ENCODE assay signal across 9 mouse cellular contexts in genomic region chr9:98973561-98973960, GRCm38 (mm10). TPM values are rescaled to one million over a fixed set of nuclear protein-coding genes. Genes with fewer than 3 reads are reported as not detected.
A peak's percentile ranks its signal among the peaks of the same experiment; 100 is the strongest.
DNase-seq lines count a peak whose midpoint lies in the region; ATAC-seq and TF ChIP-seq lines count a peak whose summit lies in the region.
"Had no signal": no experiment of that assay in that cellular context is flagged by ENCODE, and none has a peak within 500 bp of the region (broad histone marks: within the 10 kb centered on the region; RNA-seq: fewer than 3 reads in every experiment).

No protein-coding gene starts in this region.

- H3K27ac ChIP-seq in layer of hippocampus, adult 2 months = no peak overlapping the region
- no peak overlapping the region for H3K27ac ChIP-seq in forebrain, embryonic 14.5 days (ENCODE audit: low read depth, low read length)
- H3K27ac ChIP-seq in limb, embryonic 14.5 days (replicated peaks; ENCODE audit: low read depth, low read length) = no peak overlapping the region
- H3K27ac ChIP-seq in neural tube, embryonic 14.5 days (ENCODE audit: low read depth, low read length) = no peak overlapping the region

- DNase-seq in layer of hippocampus, adult 2 months (ENCODE audit: low spot score in 2 of 2) = no peak
- no peak for DNase-seq in layer of hippocampus, adult 18-20 months (ENCODE audit: low spot score in 2 of 2)
- DNase-seq in forebrain, embryonic 14.5 days (ENCODE audit: low spot score) = no peak
- DNase-seq in limb, embryonic 14.5 days (ENCODE audit: low spot score) = no peak
- DNase-seq in right cerebral cortex, adult 18-20 months = no peak
- DNase-seq in cerebellum, postnatal 4 days (ENCODE audit: low spot score in 2 of 2) = no peak
- no peak for DNase-seq in urinary bladder, postnatal 25 days (ENCODE audit: low spot score)

- H3K9ac ChIP-seq in forebrain, embryonic 14.5 days (ENCODE audit: low read length) = no peak overlapping the region
- H3K9ac ChIP-seq in limb, embryonic 14.5 days (ENCODE audit: low read depth, low read length, severe bottlenecking) = no peak overlapping the region; the same call in 1 of the 2 replicates
- no peak overlapping the region for H3K9ac ChIP-seq in neural tube, embryonic 14.5 days (replicated peaks; ENCODE audit: low read depth, low read length)

- H3K36me3 ChIP-seq in forebrain, embryonic 14.5 days (ENCODE audit: control insufficient read depth, insufficient read depth, low read length) = no peaks in the 10 kb centered on the region
- H3K36me3 ChIP-seq in limb, embryonic 14.5 days (ENCODE audit: control insufficient read depth, insufficient read depth, low read length) = no peaks in the 10 kb centered on the region
- H3K36me3 ChIP-seq in neural tube, embryonic 14.5 days (ENCODE audit: control insufficient read depth, insufficient read depth, low read length) = no peaks in the 10 kb centered on the region

- peaks cover 70% of the 10 kb centered on the region for H3K27me3 ChIP-seq in forebrain, embryonic 14.5 days (replicated peaks; ENCODE audit: control insufficient read depth, insufficient read depth, low read length)
- peaks cover 35% of the 10 kb centered on the region for H3K27me3 ChIP-seq in limb, embryonic 14.5 days (ENCODE audit: control insufficient read depth, insufficient read depth, low read length)
- peaks cover 58% of the 10 kb centered on the region for H3K27me3 ChIP-seq in neural tube, embryonic 14.5 days (ENCODE audit: control insufficient read depth, insufficient read depth, low read length)

- TF ChIP-seq POLR2A in limb, embryonic 14.5 days (IDR thresholded peaks at IDR 0.05; ENCODE audit: borderline replicate concordance, extremely low read depth, insufficient read depth, insufficient read length) = no peak

- H3K4me1 ChIP-seq in forebrain, embryonic 14.5 days (ENCODE audit: control insufficient read depth, insufficient read depth, low read length) = no peaks in the 10 kb centered on the region; the same call in 1 of the 2 replicates
- peaks cover 6% of the 10 kb centered on the region for H3K4me1 ChIP-seq in limb, embryonic 14.5 days (ENCODE audit: control insufficient read depth, insufficient read depth, low read length)
- H3K4me1 ChIP-seq in neural tube, embryonic 14.5 days (ENCODE audit: control insufficient read depth, insufficient read depth, low read length) = 0 out of 2 replicates have a peak, but pooled peaks cover 3% of the 10 kb centered on the region

- peak overlapping the region; percentile 43; the same call in 1 of the 2 replicates for H3K4me3 ChIP-seq in layer of hippocampus, adult 2 months
- H3K4me3 ChIP-seq in forebrain, embryonic 14.5 days (ENCODE audit: low read depth, low read length) = peak overlapping the region; percentile 17; the same call in 1 of the 2 replicates
- H3K4me3 ChIP-seq in limb, embryonic 14.5 days (replicated peaks; ENCODE audit: low read length) = peak overlapping the region; percentile 39
- H3K4me3 ChIP-seq in neural tube, embryonic 14.5 days (ENCODE audit: low read depth, low read length) = peak overlapping the region; percentile 17; the same call in 1 of the 2 replicates

- ATAC-seq in forebrain, embryonic 14.5 days = no peak
- no peak for ATAC-seq in limb, embryonic 14.5 days (ENCODE audit: low FRiP score, low read depth)
- ATAC-seq in neural tube, embryonic 14.5 days (ENCODE audit: low read depth) = no peak

- TF ChIP-seq CTCF in layer of hippocampus, adult 2 months (conservative IDR thresholded peaks at IDR 0.05) = no peak

- peak overlapping the region; percentile 38 for H3K4me2 ChIP-seq in forebrain, embryonic 14.5 days (ENCODE audit: low read length)
- H3K4me2 ChIP-seq in limb, embryonic 14.5 days (replicated peaks; ENCODE audit: low read depth, low read length, severe bottlenecking) = peak overlapping the region; percentile 67
- peak overlapping the region; percentile 42 for H3K4me2 ChIP-seq in neural tube, embryonic 14.5 days (ENCODE audit: low read depth, low read length)

- H3K9me3 ChIP-seq in forebrain, embryonic 14.5 days (replicated peaks; ENCODE audit: control insufficient read depth, low read length) = peaks cover 6% of the 10 kb centered on the region; the same call in 1 of the 2 replicates
- peaks cover 5% of the 10 kb centered on the region; the same call in 1 of the 2 replicates for H3K9me3 ChIP-seq in limb, embryonic 14.5 days (ENCODE audit: control insufficient read depth, low read length)
- H3K9me3 ChIP-seq in neural tube, embryonic 14.5 days (ENCODE audit: control insufficient read depth, low read length) = no peaks in the 10 kb centered on the region

- WGBS in forebrain, embryonic 14.5 days = 4% methylated on average over 7 of the region's 7 CpGs
- 5% methylated on average over 7 of the region's 7 CpGs for WGBS in limb, embryonic 14.5 days
- WGBS in neural tube, embryonic 14.5 days = 3% methylated on average over 7 of the region's 7 CpGs

RNA-seq across cellular contexts. Expression of gene Faim, which starts 12.6 kb away (rescaled TPM):
- total RNA-seq in layer of hippocampus, adult 2 months (2021) = 10 to 100 TPM; 60.0 to 61.1 TPM
- total RNA-seq in layer of hippocampus, adult 18-20 months (2021) = 10 to 100 TPM; 56.0 to 56.9 TPM
- 104 and 105 TPM in 2 replicates for polyA plus RNA-seq in forebrain, embryonic 14.5 days (2014; fragmentation: Nextera tagmentation; extraction: Ambion mirVana)
- 7.2 and 14.2 TPM in 2 replicates for polyA plus RNA-seq in limb, embryonic 14.5 days (2012; rRNA removed)
- polyA plus RNA-seq in limb, embryonic 14.5 days (2014; fragmentation: Nextera tagmentation; extraction: Ambion mirVana) = 41.5 and 43.4 TPM in 2 replicates
- polyA plus RNA-seq in neural tube, embryonic 14.5 days (2014; fragmentation: Nextera tagmentation; extraction: Ambion mirVana) = 119 and 124 TPM in 2 replicates

RNA-seq across cellular contexts. Expression of gene Foxl2, which starts 18.5 kb away (rescaled TPM):
- total RNA-seq in layer of hippocampus, adult 2 months (2021) = 1 to 10 TPM in 1 of 2 experiments, under 1 TPM in 1; 0.92 to 1.0 TPM
- 1 to 10 TPM in 1 of 2 experiments, under 1 TPM in 1; 0.89 to 1.1 TPM for total RNA-seq in layer of hippocampus, adult 18-20 months (2021)
- 0.43 and 0.72 TPM in 2 replicates for polyA plus RNA-seq in forebrain, embryonic 14.5 days (2014; fragmentation: Nextera tagmentation; extraction: Ambion mirVana)
- 0.05 and 0.08 TPM in 2 replicates for polyA plus RNA-seq in limb, embryonic 14.5 days (2012; rRNA removed)
- 0.08 TPM in 1 of 2 replicates, not detected in the other for polyA plus RNA-seq in limb, embryonic 14.5 days (2014; fragmentation: Nextera tagmentation; extraction: Ambion mirVana)
- polyA plus RNA-seq in neural tube, embryonic 14.5 days (2014; fragmentation: Nextera tagmentation; extraction: Ambion mirVana) = 0.32 and 0.72 TPM in 2 replicates
- total RNA-seq: gastrocnemius, postnatal 4 days had no signal
